Mouse (Mus musculus) kidney, adult 9 months (tissue): ENCODE results near the gene Ube2l6.
A peak's percentile ranks its signal among the peaks of the same experiment; 100 is the strongest.
"Not testable (repeated sequence)": the region's sequence is repeated elsewhere in the genome, so short reads cannot be mapped to it uniquely, and the experiment has no call there.

Experiments
- DNase-seq: peaks from one replicate; pipeline ENCODE4 v3.0.0; 2022

Gene Ube2l6

DNA sequence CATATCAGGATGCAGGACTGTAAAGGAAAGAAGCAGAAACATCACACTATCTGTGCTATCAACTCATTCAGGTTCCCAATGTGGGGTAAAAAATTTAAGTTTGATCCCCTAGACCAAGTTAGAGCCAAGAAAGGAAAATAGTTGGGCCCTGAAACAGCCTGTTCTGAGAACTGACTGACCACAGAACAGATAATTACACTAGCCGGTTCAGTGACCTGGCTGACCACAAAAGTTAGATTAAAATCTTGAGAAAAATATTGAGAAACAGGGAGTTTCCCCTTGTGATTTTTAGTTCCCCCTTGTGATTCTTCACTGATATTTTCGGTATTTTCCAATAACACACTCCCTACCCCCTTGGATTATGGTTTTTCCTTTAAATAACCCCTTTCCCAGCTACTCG is 4.8 kb upstream of the Ube2l6 start:
- DNase-seq = no peak

DNA sequence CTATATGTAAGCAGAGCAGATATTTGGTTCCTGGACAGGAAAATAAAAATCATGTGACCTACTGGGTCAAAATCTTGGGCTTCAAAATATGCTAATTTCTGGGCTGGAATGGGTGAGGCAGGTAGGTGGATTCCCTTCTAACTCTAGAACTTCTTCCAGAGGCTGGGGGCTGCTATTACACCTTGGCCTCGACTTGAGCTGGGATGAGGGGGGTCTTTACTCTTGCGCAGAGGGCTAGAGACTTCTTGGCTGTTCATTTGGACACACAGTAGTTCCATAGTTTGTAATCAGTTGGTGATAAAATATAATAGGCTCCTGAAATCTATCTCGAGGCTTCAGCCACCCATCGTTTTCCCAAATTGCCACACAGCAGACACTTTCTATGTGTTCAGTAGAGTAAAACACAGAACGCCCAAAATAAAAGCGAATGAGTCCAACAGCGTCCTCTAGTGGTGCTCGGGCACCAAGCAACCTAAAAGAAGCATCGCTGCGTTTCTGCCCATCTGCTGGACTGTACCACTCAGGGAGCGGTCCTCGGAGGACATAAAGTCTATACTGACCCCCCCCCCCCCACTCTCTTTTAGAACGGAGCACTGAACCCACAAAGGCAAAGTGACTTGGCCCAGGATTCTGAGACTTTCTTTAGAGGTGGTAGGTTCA is 665 bp upstream of the Ube2l6 start:
- peak; percentile 79 for DNase-seq

DNA sequence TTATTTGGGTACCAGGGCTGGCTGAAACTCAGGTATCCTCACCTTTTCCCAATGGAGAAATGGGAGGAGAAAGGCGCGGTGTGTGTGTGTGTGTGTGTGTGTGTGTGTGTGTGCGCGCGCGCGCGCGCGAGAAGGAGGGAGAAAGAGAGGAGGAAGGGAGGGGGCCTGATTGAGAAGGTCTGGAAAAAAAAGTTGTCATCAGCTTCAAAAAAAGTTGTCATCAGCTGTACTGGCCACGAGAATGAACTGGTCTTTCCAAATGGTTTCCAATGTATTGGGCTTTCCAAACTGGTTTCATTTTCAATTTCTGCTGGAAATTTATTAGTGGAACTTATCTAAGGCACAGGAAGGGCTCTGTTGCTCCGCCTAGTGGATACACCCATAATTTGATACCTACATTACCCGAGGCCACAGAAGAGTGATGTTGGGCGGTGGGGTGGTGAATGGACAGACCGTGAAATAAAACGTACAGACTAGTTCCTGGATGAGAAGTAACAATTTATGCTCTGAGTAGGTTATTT is 473 bp downstream of the Ube2l6 start:
- peak; percentile 89 for DNase-seq

- no peak for DNase-seq
Observed at GRCm38 (mm10) chr2:84800304-84800703, 1.7 kb downstream of the Ube2l6 start.

GRCm38 (mm10) chr2:84801223-84801622 is 2.6 kb downstream of the Ube2l6 start:
- DNase-seq = not testable (repeated sequence)

- no peak for DNase-seq
Observed at GRCm38 (mm10) chr2:84803963-84804362, 5.3 kb downstream of the Ube2l6 start.

GRCm38 (mm10) chr2:84806546-84806945 is 7.9 kb downstream of the Ube2l6 start:
- no peak for DNase-seq

GRCm38 (mm10) chr2:84809330-84809729 is 10.7 kb downstream of the Ube2l6 start:
- no peak for DNase-seq

DNA sequence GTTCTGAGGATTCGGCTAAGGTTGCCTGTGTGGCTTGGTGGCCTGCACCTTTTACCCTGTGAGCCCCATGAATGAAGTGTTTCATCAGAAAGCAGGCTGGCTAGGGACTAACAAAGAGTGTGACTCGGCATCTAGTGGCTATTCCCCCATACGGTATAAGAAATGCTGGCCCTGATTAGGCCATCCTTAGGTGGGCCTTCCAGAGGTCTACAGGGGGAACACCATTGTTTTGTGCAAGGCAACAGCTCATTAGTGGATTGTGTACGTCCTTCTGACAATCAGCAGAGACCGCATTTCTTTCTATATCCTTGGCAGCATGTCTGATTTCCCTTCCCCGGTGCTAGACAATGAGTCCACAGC is 11.9 kb downstream of the Ube2l6 start:
- no peak for DNase-seq

DNA sequence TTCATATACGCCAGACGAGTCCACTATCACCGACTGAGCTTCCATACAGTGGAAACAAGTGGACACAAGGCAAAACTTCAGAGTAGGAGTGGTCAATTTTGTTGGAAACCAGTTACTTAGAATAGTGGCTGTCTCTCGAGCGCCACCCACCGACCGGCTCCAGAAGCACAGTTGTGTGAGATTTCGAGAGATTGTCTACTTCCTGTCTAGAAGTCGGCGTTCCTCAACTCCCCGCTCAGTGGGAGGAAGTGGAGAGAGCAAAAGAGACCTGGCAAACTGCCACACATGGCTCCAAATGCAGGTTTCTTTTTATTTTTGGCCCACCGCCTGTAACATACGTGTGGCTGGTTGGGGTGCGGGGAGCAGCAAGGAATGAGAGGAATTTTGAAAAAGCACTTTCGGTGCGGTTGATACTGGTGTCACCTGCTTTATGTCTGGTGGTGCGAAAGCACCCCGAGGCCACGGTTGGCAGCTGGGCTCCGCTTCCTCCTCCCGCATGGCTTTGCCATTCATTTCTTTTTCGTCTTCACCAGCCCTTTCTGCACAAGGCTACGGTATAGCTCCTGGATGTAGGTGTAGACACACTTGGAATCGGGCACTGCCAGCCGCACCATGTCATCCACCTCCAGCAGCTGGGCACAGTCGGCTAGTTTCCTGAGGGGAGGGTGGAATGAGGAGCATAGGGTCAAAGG is 12.4 kb downstream of the Ube2l6 start:
- DNase-seq = peak; percentile 93

- no peak for DNase-seq
Observed at GRCm38 (mm10) chr2:84811880-84812279, 13.3 kb downstream of the Ube2l6 start.

- no peak for DNase-seq
Observed at GRCm38 (mm10) chr2:84812676-84813075, 14.0 kb downstream of the Ube2l6 start.

- no peak for DNase-seq
Observed at GRCm38 (mm10) chr2:84819861-84820260, 21.2 kb downstream of the Ube2l6 start.

GRCm38 (mm10) chr2:84822552-84822951 is 23.9 kb downstream of the Ube2l6 start, which contains the start of gene Smtnl1:
TSS of gene Smtnl1 (minus strand) at chr2:84822652.
- no peak for DNase-seq

DNA sequence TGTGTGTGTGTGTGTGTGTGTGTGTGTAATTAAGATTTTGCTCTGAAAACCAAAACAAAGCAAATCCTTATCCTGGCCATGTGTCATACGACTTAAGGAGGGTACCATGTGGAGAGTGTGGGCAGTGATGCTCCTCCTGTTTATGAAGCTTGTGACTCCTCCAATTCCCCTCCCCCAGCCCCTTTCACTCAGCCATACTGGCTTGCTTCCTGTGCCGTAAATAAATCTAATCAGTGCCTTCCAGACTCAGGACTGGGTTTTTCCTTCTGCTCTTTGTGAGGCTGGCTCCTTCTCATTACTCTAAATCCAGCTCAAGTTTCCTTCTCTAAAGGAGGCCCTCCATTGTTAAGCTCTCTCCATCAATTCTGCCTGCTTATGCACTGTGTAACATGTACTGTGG is 24.6 kb downstream of the Ube2l6 start:
- DNase-seq = no peak

DNA sequence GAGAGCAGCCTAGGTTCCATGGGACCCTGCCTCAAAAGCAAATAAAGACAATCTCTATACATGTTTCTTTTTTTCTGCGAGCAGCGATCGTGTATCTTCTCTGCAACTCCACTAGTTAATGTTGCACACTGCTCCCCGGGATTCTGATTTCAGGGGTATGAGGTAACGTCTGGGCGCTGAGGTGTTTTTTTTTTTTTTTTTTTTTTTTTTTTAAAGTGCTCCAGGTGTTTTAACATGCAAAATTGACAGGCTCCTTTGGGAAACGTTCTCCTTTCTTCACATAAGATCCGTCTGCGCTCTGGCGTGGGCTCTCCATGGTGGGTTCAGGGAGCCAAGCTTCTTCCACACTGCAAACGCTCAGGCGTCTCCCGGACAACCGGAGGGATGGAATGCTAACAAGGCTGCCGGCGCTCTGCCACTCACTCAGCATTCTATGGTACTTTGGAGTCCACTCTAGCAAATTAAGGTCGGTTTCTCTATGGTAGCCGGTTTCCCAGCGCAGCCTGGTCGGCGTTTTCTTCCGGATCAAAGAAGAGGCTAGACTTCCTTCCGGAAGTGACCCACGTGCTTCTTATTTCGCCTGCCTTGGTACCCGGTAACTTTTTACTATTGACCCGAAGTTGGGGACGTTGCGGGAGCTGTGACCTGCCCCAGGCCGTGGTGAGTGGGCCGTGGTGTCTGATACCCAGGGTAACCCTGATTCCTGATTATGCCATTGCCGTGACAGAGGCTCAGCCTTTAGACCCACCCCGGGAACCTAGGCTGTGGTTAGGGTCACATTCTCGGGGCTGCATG is 28.1 kb downstream of the Ube2l6 start, which contains the start of gene Timm10:
Timm10 (plus strand) TSS at position 510 of the 795 bp plus-strand sequence.
- DNase-seq = peak; percentile 97

DNA sequence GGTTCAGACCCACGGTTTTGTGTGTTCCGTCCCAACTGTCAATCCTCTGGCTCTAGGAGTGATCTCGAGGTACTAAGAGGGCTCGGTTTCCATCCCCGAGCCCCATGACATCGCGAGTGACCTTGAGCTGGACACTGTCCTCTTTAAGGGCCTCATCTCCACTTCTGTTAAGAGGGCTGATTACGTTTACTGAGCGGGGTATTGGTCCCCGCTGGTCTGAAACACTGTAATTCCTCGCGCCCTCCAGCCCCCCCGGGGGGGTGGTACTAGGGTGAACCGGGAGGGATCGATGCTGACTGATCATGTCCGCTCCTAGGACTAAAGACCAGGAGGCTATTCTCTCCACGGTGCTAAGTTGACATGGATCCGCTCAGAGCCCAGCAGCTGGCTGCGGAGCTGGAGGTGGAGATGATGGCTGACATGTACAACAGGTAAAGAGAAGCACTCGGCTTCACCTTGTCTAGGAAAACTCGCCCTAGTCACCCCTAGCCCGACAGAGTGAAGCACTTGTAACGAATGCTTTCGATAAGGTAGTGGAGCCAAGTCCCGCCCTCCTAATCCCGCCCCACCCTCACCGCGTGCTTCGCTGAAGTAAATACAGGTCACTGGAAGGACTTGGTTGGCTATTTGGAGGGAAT is 28.8 kb downstream of the Ube2l6 start:
- peak; percentile 43 for DNase-seq

DNA sequence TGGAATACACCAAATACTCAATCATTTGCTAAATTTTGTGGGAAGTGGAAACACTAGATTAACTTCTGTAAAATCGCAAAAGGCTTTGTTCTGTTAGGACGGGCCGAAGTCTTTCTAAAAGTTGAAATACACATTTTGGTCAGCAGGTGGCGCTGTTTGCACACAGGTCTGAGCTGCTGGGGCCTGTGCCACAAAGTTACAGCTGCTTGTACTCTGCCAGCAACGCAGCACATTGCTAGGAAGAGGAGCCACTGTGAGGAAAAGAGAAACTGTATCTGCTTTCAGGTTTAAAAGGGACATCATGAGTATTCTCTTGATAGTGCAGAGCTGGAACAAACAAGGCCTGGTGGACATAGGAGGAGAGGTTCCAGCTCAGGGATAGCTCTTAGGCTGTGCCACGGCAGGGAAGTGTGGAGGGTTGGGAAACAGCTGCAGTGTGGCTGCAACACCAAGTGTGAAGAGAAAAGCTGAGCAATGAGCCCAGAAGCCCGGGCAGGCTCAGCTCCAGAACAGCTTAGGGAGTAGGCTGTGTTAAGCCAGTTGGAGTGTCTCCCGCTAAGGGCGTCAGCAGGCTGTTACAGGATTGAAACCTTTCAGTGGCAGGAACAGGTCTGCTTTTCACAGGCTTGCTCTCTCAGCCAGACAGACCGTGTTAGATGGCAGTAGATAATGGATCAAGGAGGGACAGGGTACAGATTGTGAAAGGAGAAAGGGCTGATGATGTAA is 33.2 kb downstream of the Ube2l6 start:
- DNase-seq = peak; percentile 90

GRCm38 (mm10) chr2:84837107-84837506 is 38.5 kb downstream of the Ube2l6 start:
- no peak for DNase-seq

GRCm38 (mm10) chr2:84837817-84838592 is 39.4 kb downstream of the Ube2l6 start:
- DNase-seq = no peak

GRCm38 (mm10) chr2:84838593-84838949 is 39.9 kb downstream of the Ube2l6 start, which contains the start of gene Slc43a1:
TSS of gene Slc43a1 (plus strand) at chr2:84838850.
- DNase-seq = no peak
